22 mouse cellular contexts compared by ENCODE assay signal in the genomic region with DNA sequence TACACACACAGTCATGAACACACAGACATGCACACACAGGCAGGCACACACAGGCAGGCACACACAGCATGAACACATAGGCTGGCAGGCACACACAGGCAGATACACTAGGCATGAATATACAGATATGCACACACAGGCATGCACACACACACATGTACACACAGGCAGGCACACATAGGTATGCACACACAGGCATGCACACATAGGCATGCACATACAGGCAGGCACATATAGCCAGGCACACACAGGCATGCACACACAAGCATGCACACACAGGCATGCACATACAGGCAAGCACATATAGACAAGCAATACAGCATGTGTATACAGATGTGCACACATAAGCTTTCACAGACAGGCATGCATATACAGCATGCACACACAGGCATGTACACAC.
DNase-seq lines count a peak whose midpoint lies in the region; ATAC-seq and TF ChIP-seq lines count a peak whose summit lies in the region.
"Had no signal": no experiment of that assay in that cellular context is flagged by ENCODE, and none has a peak within 500 bp of the region (broad histone marks: within the 10 kb centered on the region; RNA-seq: fewer than 3 reads in every experiment).

No protein-coding gene starts in this region.

- H3K79me2 ChIP-seq in MEL (ENCODE audit: control insufficient read depth, insufficient read depth, low read length, poor library complexity): no peaks in the 10 kb centered on the region

- no peaks in the 10 kb centered on the region for H3K36me3 ChIP-seq in heart, embryonic 10.5 days
- H3K36me3 ChIP-seq in G1E (replicated peaks) (no peaks in the 10 kb centered on the region), MEL (ENCODE audit: control insufficient read depth in 1 of 2, insufficient read depth in 2 of 2, low read length in 2 of 2) (no peaks in the 10 kb centered on the region)
- H3K36me3 ChIP-seq: embryonic facial prominence, embryonic 13.5 days; embryonic facial prominence, embryonic 15.5 days; forebrain, embryonic 10.5 days; forebrain, embryonic 12.5 days had no signal

- no peak for TF ChIP-seq POLR2A in MEL (IDR thresholded peaks at IDR 0.05; ENCODE audit: control insufficient read depth in 1 of 2, insufficient read depth in 1 of 2, low read depth in 1 of 2, low read length in 2 of 2, poor library complexity in 1 of 2)

- H3K9ac ChIP-seq in MEL (ENCODE audit: control insufficient read depth, low read depth, low read length, poor library complexity, severe bottlenecking): no peak overlapping the region
- H3K9ac ChIP-seq: embryonic facial prominence, embryonic 13.5 days; embryonic facial prominence, embryonic 15.5 days; forebrain, embryonic 12.5 days had no signal

- no peaks in the 10 kb centered on the region for H3K4me1 ChIP-seq in heart, embryonic 10.5 days
- H3K4me1 ChIP-seq in G1E (ENCODE audit: insufficient read depth, low read depth, low read length) (no peaks in the 10 kb centered on the region), MEL (ENCODE audit: control insufficient read depth in 1 of 2, insufficient read depth in 2 of 2, low read length in 2 of 2) (no peaks in the 10 kb centered on the region)
- H3K4me1 ChIP-seq: embryonic facial prominence, embryonic 13.5 days; embryonic facial prominence, embryonic 15.5 days; forebrain, embryonic 10.5 days; forebrain, embryonic 12.5 days had no signal

- H3K27ac ChIP-seq in heart, embryonic 10.5 days: no peak overlapping the region
- no peak overlapping the region for H3K27ac ChIP-seq in MEL (ENCODE audit: control insufficient read depth, low read depth, low read length)
- H3K27ac ChIP-seq: embryonic facial prominence, embryonic 13.5 days; embryonic facial prominence, embryonic 15.5 days; forebrain, embryonic 10.5 days; forebrain, embryonic 12.5 days had no signal

- no peak for TF ChIP-seq CTCF in G1E (IDR thresholded peaks at IDR 0.05; ENCODE audit: low read depth, low read length)
- TF ChIP-seq CTCF in MEL (IDR thresholded peaks at IDR 0.05 in 2 of 3, conservative IDR thresholded peaks at IDR 0.05 in 1 of 3; ENCODE audit: control insufficient read depth in 1 of 3, insufficient read depth in 1 of 3, low read depth in 2 of 3, low read length in 3 of 3, poor library complexity in 1 of 3, severe bottlenecking in 1 of 3): no peak

- no peak for TF ChIP-seq EP300 in MEL (IDR thresholded peaks at IDR 0.05; ENCODE audit: low read depth in 1 of 2, low read length in 2 of 2)

- no peak for ATAC-seq in G1E (ENCODE audit: extremely low read depth, insufficient number of reproducible peaks, low FRiP score, poor library complexity, severe bottlenecking)
- ATAC-seq: forebrain, embryonic 14.5 days; forebrain, embryonic 16.5 days had no signal

- H3K9me3 ChIP-seq in heart, embryonic 10.5 days: no peaks in the 10 kb centered on the region
- H3K9me3 ChIP-seq in G1E (replicated peaks): peaks cover 53% of the 10 kb centered on the region
- H3K9me3 ChIP-seq in MEL (replicated peaks; ENCODE audit: insufficient read depth, low read length): no peaks in the 10 kb centered on the region
- H3K9me3 ChIP-seq: embryonic facial prominence, embryonic 13.5 days; embryonic facial prominence, embryonic 15.5 days; forebrain, embryonic 10.5 days; forebrain, embryonic 12.5 days had no signal

- peak; percentile 52 for DNase-seq in heart, embryonic 10.5 days (ENCODE audit: low spot score)
- DNase-seq in heart, postnatal 4 days: no peak
- no peak for DNase-seq in G1E (ENCODE audit: low spot score)
- no peak for DNase-seq in MEL (ENCODE audit: low read depth, low spot score)
- DNase-seq in retina, postnatal 1 day: no peak
- DNase-seq: adrenal gland, adult 2 months; adrenal gland, postnatal 10 days; adrenal gland, postnatal 25 days; cerebellum, adult 11 months; cerebellum, adult 18-20 months; cerebellum, adult 8-10 months; cerebellum, adult 9-11 months; cerebellum, postnatal 14 days; cerebellum, postnatal 36 days; embryo, embryonic 11 days had no signal

- H3K27me3 ChIP-seq in heart, embryonic 10.5 days (ENCODE audit: insufficient read depth, poor library complexity, severe bottlenecking): no peaks in the 10 kb centered on the region
- no peaks in the 10 kb centered on the region for H3K27me3 ChIP-seq in G1E (ENCODE audit: insufficient read depth, low read length)
- no peaks in the 10 kb centered on the region for H3K27me3 ChIP-seq in MEL (ENCODE audit: control insufficient read depth in 1 of 2, insufficient read depth in 2 of 2, low read length in 2 of 2)
- H3K27me3 ChIP-seq: embryonic facial prominence, embryonic 13.5 days; embryonic facial prominence, embryonic 15.5 days; forebrain, embryonic 12.5 days had no signal

- no peak for TF ChIP-seq RAD21 in MEL (IDR thresholded peaks at IDR 0.05; ENCODE audit: low read depth, low read length)

- no peak overlapping the region for H3K4me3 ChIP-seq in heart, embryonic 10.5 days
- H3K4me3 ChIP-seq in G1E (ENCODE audit: low read depth, low read length) (peak overlapping the region; percentile 7; the same call in 1 of the 2 replicates), MEL (ENCODE audit: control insufficient read depth in 1 of 2, insufficient read depth in 1 of 2, low read depth in 2 of 2, low read length in 2 of 2) (no peak overlapping the region)
- H3K4me3 ChIP-seq: embryonic facial prominence, embryonic 13.5 days; embryonic facial prominence, embryonic 15.5 days; erythroblast, embryonic 14.5 days; forebrain, embryonic 10.5 days; forebrain, embryonic 12.5 days had no signal

TF ChIP-seq in MEL, 35 proteins besides CTCF, POLR2A, EP300 and RAD21:
- TF ChIP-seq NRF1 (IDR thresholded peaks at IDR 0.05; ENCODE audit: insufficient read depth, low read depth, low read length, poor library complexity, severe bottlenecking): no peak
- TF ChIP-seq POLR2AphosphoS5 (IDR thresholded peaks at IDR 0.05; ENCODE audit: borderline replicate concordance, low read depth, low read length): peak; percentile 74; the same call in 1 of the 2 replicates
